Mouse (Mus musculus): ENCODE results near the gene Lama5. TPM values are rescaled to one million over a fixed set of nuclear protein-coding genes. Genes with fewer than 3 reads are reported as not detected.

Gene Lama5
- polyA plus RNA-seq, 2 experiments = 31.2 to 47.3 TPM

DNA sequence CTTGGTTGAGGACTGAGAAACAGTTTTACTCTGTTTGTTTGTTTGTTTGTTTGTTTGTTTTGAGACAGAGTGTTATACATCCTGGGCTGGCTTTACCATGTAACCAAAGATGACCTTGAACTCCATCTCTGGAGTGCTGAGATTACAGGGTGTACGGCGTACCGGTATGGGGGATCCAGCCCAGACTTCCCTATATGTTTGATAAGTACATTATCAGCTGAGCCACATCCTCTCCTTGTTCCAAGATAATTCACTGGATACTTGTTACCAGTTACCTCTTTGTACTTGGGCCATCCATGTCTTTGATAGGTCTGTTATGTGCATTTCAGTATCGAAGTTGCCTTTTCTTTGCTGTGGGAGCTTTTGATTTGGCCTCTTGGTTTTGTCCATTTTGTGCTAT is 92.4 kb downstream of the Lama5 start:
- Histone ChIP-seq H3K4me1 (ENCODE audit: control insufficient read depth, insufficient read depth, low read length) (no peaks in the 10 kb centered on the region), H3K4me2 (replicated peaks; ENCODE audit: low read depth, low read length, severe bottlenecking) (no peak overlapping the region), H3K9ac (ENCODE audit: low read depth, low read length, severe bottlenecking) (no peak overlapping the region), H3K27ac (replicated peaks; ENCODE audit: low read depth, low read length) (no peak overlapping the region), H3K9me3 (ENCODE audit: control insufficient read depth, low read length) (no peaks in the 10 kb centered on the region), H3K27me3 (ENCODE audit: control insufficient read depth, insufficient read depth, low read length) (no peaks in the 10 kb centered on the region), H3K4me3 (replicated peaks; ENCODE audit: low read length) (no peak overlapping the region), H3K36me3 (ENCODE audit: control insufficient read depth, insufficient read depth, low read length) (peaks cover under 1% of the 10 kb centered on the region; the same call in 1 of the 2 replicates)
- 96% methylated on average over 4 of the region's 4 CpGs for WGBS
- ATAC-seq (ENCODE audit: low FRiP score, low read depth) (no peak), DNase-seq (ENCODE audit: low spot score) (no peak)
- TF ChIP-seq POLR2A (IDR thresholded peaks at IDR 0.05; ENCODE audit: borderline replicate concordance, extremely low read depth, insufficient read depth, insufficient read length) = no peak

- Histone ChIP-seq H3K4me3 (replicated peaks; ENCODE audit: low read length) (no peak overlapping the region), H3K4me1 (ENCODE audit: control insufficient read depth, insufficient read depth, low read length) (peaks cover 7% of the 10 kb centered on the region; the same call in 1 of the 2 replicates), H3K9me3 (ENCODE audit: control insufficient read depth, low read length) (no peaks in the 10 kb centered on the region), H3K27me3 (ENCODE audit: control insufficient read depth, insufficient read depth, low read length) (no peaks in the 10 kb centered on the region), H3K27ac (replicated peaks; ENCODE audit: low read depth, low read length) (no peak overlapping the region), H3K9ac (ENCODE audit: low read depth, low read length, severe bottlenecking) (no peak overlapping the region), H3K36me3 (ENCODE audit: control insufficient read depth, insufficient read depth, low read length) (no peaks in the 10 kb centered on the region), H3K4me2 (replicated peaks; ENCODE audit: low read depth, low read length, severe bottlenecking) (no peak overlapping the region)
- TF ChIP-seq POLR2A (IDR thresholded peaks at IDR 0.05; ENCODE audit: borderline replicate concordance, extremely low read depth, insufficient read depth, insufficient read length) = no peak
- no peak for DNase-seq (ENCODE audit: low spot score)
- no peak for ATAC-seq (ENCODE audit: low FRiP score, low read depth)
- 58% methylated on average over 1 of the region's 1 CpGs for WGBS
Measured at GRCm38 (mm10) chr2:180127675-180128074, 98.0 kb downstream of the Lama5 start.

Small RNAs within 50 kb of the gene (microRNA-seq; reads per million reads assigned to microRNA genes)
- gene Mir3091 (not detected), gene Mir7005 (not detected)

Other genes with a start within 250 kb of the Lama5 start
- gene Taf4, start 249.2 kb downstream of the Lama5 start, polyA plus RNA-seq (2012; rRNA removed) = 15.2 and 17.6 TPM in 2 replicates
- 3.9 and 4.4 TPM in 2 replicates for gene Taf4, start 249.2 kb downstream of the Lama5 start, polyA plus RNA-seq (2014; fragmentation: Nextera tagmentation; extraction: Ambion mirVana)
- gene Lsm14b, start 200.9 kb downstream of the Lama5 start, polyA plus RNA-seq (2012; rRNA removed) = 69.1 and 75.6 TPM in 2 replicates
- gene Lsm14b, start 200.9 kb downstream of the Lama5 start, polyA plus RNA-seq (2014; fragmentation: Nextera tagmentation; extraction: Ambion mirVana) = 7.7 and 7.8 TPM in 2 replicates
- 259 and 298 TPM in 2 replicates for gene Psma7, start 183.4 kb downstream of the Lama5 start, polyA plus RNA-seq (2012; rRNA removed)
- gene Psma7, start 183.4 kb downstream of the Lama5 start, polyA plus RNA-seq (2014; fragmentation: Nextera tagmentation; extraction: Ambion mirVana) = 501 and 620 TPM in 2 replicates
- gene Ss18l1, start 183.3 kb downstream of the Lama5 start, polyA plus RNA-seq (2012; rRNA removed) = 9.1 and 11.4 TPM in 2 replicates
- 3.5 and 4.9 TPM in 2 replicates for gene Ss18l1, start 183.3 kb downstream of the Lama5 start, polyA plus RNA-seq (2014; fragmentation: Nextera tagmentation; extraction: Ambion mirVana)
- 28.5 and 29.8 TPM in 2 replicates for gene Mtg2, start 155.3 kb downstream of the Lama5 start, polyA plus RNA-seq (2012; rRNA removed)
- gene Mtg2, start 155.3 kb downstream of the Lama5 start, polyA plus RNA-seq (2014; fragmentation: Nextera tagmentation; extraction: Ambion mirVana) = 22.1 and 24.3 TPM in 2 replicates
- 0.04 and 0.10 TPM in 2 replicates for gene Hrh3, start 121.4 kb downstream of the Lama5 start, polyA plus RNA-seq (2012; rRNA removed)
- 0.17 TPM in 1 of 2 replicates, not detected in the other for gene Hrh3, start 121.4 kb downstream of the Lama5 start, polyA plus RNA-seq (2014; fragmentation: Nextera tagmentation; extraction: Ambion mirVana)
- gene Osbpl2, start 106.6 kb downstream of the Lama5 start, polyA plus RNA-seq (2012; rRNA removed) = 23.2 and 28.6 TPM in 2 replicates
- 42.2 and 42.7 TPM in 2 replicates for gene Osbpl2, start 106.6 kb downstream of the Lama5 start, polyA plus RNA-seq (2014; fragmentation: Nextera tagmentation; extraction: Ambion mirVana)
- 115 and 147 TPM in 2 replicates for gene Adrm1, start 54.4 kb downstream of the Lama5 start, polyA plus RNA-seq (2012; rRNA removed)
- gene Adrm1, start 54.4 kb downstream of the Lama5 start, polyA plus RNA-seq (2014; fragmentation: Nextera tagmentation; extraction: Ambion mirVana) = 135 and 147 TPM in 2 replicates
- 3,975 and 4,219 TPM in 2 replicates for gene Rps21, start 31.5 kb upstream of the Lama5 start, polyA plus RNA-seq (2012; rRNA removed)
- gene Rps21, start 31.5 kb upstream of the Lama5 start, polyA plus RNA-seq (2014; fragmentation: Nextera tagmentation; extraction: Ambion mirVana) = 716 and 729 TPM in 2 replicates
- 37.7 and 45.8 TPM in 2 replicates for gene Cables2, start 47.6 kb upstream of the Lama5 start, polyA plus RNA-seq (2012; rRNA removed)
- 22.5 and 23.4 TPM in 2 replicates for gene Cables2, start 47.6 kb upstream of the Lama5 start, polyA plus RNA-seq (2014; fragmentation: Nextera tagmentation; extraction: Ambion mirVana)
- 2.0 and 2.3 TPM in 2 replicates for gene Rbbp8nl, start 64.0 kb upstream of the Lama5 start, polyA plus RNA-seq (2012; rRNA removed)
- 1.0 and 1.3 TPM in 2 replicates for gene Rbbp8nl, start 64.0 kb upstream of the Lama5 start, polyA plus RNA-seq (2014; fragmentation: Nextera tagmentation; extraction: Ambion mirVana)
- 0.01 and 0.05 TPM in 2 replicates for gene Gata5, start 108.8 kb upstream of the Lama5 start, polyA plus RNA-seq (2012; rRNA removed)
- gene Gata5, start 108.8 kb upstream of the Lama5 start, polyA plus RNA-seq (2014; fragmentation: Nextera tagmentation; extraction: Ambion mirVana) = 0.06 TPM in 1 of 2 replicates, not detected in the other
- 0.87 and 1.1 TPM in 2 replicates for gene Slco4a1, start 230.4 kb upstream of the Lama5 start, polyA plus RNA-seq (2012; rRNA removed)
- gene Slco4a1, start 230.4 kb upstream of the Lama5 start, polyA plus RNA-seq (2014; fragmentation: Nextera tagmentation; extraction: Ambion mirVana) = 0.41 and 0.54 TPM in 2 replicates